ENCODE assay signal across 8 mouse cellular contexts in genomic region chr13:53230446-53231161, GRCm38 (mm10). TPM values are rescaled to one million over a fixed set of nuclear protein-coding genes. Genes with fewer than 3 reads are reported as not detected.
DNase-seq lines count a peak whose midpoint lies in the region; ATAC-seq and TF ChIP-seq lines count a peak whose summit lies in the region.

No protein-coding gene starts in this region.

- no peak overlapping the region for H3K4me2 ChIP-seq in midbrain, postnatal 0 days (ENCODE audit: low read depth, low read length, poor library complexity, severe bottlenecking)

- ATAC-seq in midbrain, postnatal 0 days (ENCODE audit: low FRiP score) = no peak

- H3K27me3 ChIP-seq in midbrain, postnatal 0 days (ENCODE audit: insufficient read depth, low read length) = no peaks in the 10 kb centered on the region

- peak; percentile 50 for DNase-seq in adrenal gland, postnatal 10 days
- no peak for DNase-seq in adrenal gland, adult (ENCODE audit: inconsistent age in 2 of 2, low spot score in 1 of 2)
- peak; percentile 69 for DNase-seq in lung, postnatal 10 days
- no peak for DNase-seq in lung, adult 18-20 months
- peak; percentile 19 for DNase-seq in gastrocnemius, postnatal 25 days
- peak; percentile 24 for DNase-seq in right cerebral cortex, postnatal 25 days
- DNase-seq in thymus, postnatal 4 days = no peak
- no peak for DNase-seq in midbrain, postnatal 0 days (ENCODE audit: low spot score)

- H3K36me3 ChIP-seq in midbrain, postnatal 0 days (ENCODE audit: insufficient read depth, low read length) = no peaks in the 10 kb centered on the region

- H3K9ac ChIP-seq in midbrain, postnatal 0 days (replicated peaks; ENCODE audit: low read length, poor library complexity, severe bottlenecking) = no peak overlapping the region

- H3K4me3 ChIP-seq in midbrain, postnatal 0 days (ENCODE audit: low read depth, low read length) = no peak overlapping the region

- WGBS in midbrain, postnatal 0 days = 70% methylated on average over 18 of the region's 18 CpGs

- H3K27ac ChIP-seq in midbrain, postnatal 0 days (ENCODE audit: low read depth, low read length) = no peak overlapping the region

- H3K4me1 ChIP-seq in midbrain, postnatal 0 days (ENCODE audit: insufficient read depth, low read length) = no peaks in the 10 kb centered on the region

- H3K9me3 ChIP-seq in midbrain, postnatal 0 days (ENCODE audit: low read length) = no peaks in the 10 kb centered on the region

- no peak for TF ChIP-seq CTCF in midbrain, postnatal 0 days (IDR thresholded peaks at IDR 0.05)

RNA-seq across cellular contexts. Expression of gene Ror2, which starts 55.3 kb away (rescaled TPM):
- 1 to 10 TPM; 6.7 to 8.5 TPM for total RNA-seq in adrenal gland, postnatal 10 days (2021)
- total RNA-seq in gastrocnemius, postnatal 25 days (2021) = under 1 TPM; 0.83 to 0.90 TPM
- 5.2 and 5.8 TPM in 2 replicates for total RNA-seq in midbrain, postnatal 0 days (2014; rRNA removed)
- 2.0 TPM in 2 replicates for polyA plus RNA-seq in midbrain, postnatal 0 days (2015; fragmentation: Nextera tagmentation; extraction: Ambion mirVana)

Comparison
In these comparisons a context has a peak if more than half of its experiments do, and no peak if none do; other contexts are left out.
1. DNase-seq: peak in adrenal gland, postnatal 10 days (single experiment), lung, postnatal 10 days (single experiment), gastrocnemius, postnatal 25 days (single experiment) and right cerebral cortex, postnatal 25 days (single experiment); none in adrenal gland, adult (0 of 2), lung, adult 18-20 months (0 of 2), thymus, postnatal 4 days (single experiment) and midbrain, postnatal 0 days (single experiment).